Mouse (Mus musculus) small intestine, adult 2 months (tissue): Measurements from ENCODE around the gene Mrpl9.

Experiments
- CTCF ChIP-seq: fragments of 200-500 bp; IDR thresholded peaks from 2 replicates; pipeline ENCODE4 v1.5.1; 2012; ENCODE audit warnings: low read depth, mild to moderate bottlenecking, control low read depth, inconsistent platforms, low read length, moderate library complexity, mixed read lengths; ENCODE audit not compliant: insufficient replicate concordance, insufficient read length; ENCODE audit errors: extremely low read depth
- POLR2A ChIP-seq: fragments of 200-500 bp; IDR thresholded peaks from 2 replicates; pipeline ENCODE4 v1.6.1; 2012; ENCODE audit warnings: low read depth, mild to moderate bottlenecking, control low read depth, inconsistent platforms, low read length, moderate library complexity

GRCm38 (mm10) chr3:94472447-94473114 is 29.5 kb downstream of the Mrpl9 start:
- no peak for TF ChIP-seq CTCF
- TF ChIP-seq POLR2A: no peak
